Comparison of ENCODE assay signal across 10 mouse cellular contexts in genomic region chr11:113520373-113520772, GRCm38 (mm10).
DNase-seq lines count a peak whose midpoint lies in the region; ATAC-seq lines count a peak whose summit lies in the region.
"Had no signal": no experiment of that assay in that cellular context is flagged by ENCODE, and none has a peak within 500 bp of the region (broad histone marks: within the 10 kb centered on the region; RNA-seq: fewer than 3 reads in every experiment).

No protein-coding gene starts in this region.

- H3K4me3 ChIP-seq in hindbrain, embryonic 15.5 days: no peak overlapping the region

- H3K9ac ChIP-seq in hindbrain, embryonic 15.5 days: no peak overlapping the region
- H3K9ac ChIP-seq: lung, embryonic 14.5 days had no signal

- H3K27me3 ChIP-seq in hindbrain, embryonic 15.5 days: no peaks in the 10 kb centered on the region

- peak; percentile 92 for ATAC-seq in frontal cortex, adult (ENCODE audit: low TSS enrichment)
- no peak for ATAC-seq in hindbrain, embryonic 15.5 days (ENCODE audit: low FRiP score, low read depth)

- DNase-seq in frontal cortex, postnatal 25 days (ENCODE audit: low spot score in 2 of 2): no peak
- DNase-seq in right cerebral cortex, postnatal 10 days (ENCODE audit: low spot score in 2 of 2): peak; percentile 38 to 53
- no peak for DNase-seq in right cerebral cortex, postnatal 4 days
- no peak for DNase-seq in urinary bladder, postnatal 4 days (ENCODE audit: low spot score in 2 of 2)
- DNase-seq in heart, adult 11 months: no peak
- no peak for DNase-seq in heart, adult 8-10 months (ENCODE audit: low spot score)
- DNase-seq: embryo, embryonic 11 days; lung, embryonic 14.5 days had no signal

- peak overlapping the region; percentile 56; the same call in 1 of the 2 replicates for H3K27ac ChIP-seq in hindbrain, embryonic 15.5 days (replicated peaks)

- WGBS in hindbrain, embryonic 15.5 days: 43% methylated on average over 8 of the region's 8 CpGs

- no peak overlapping the region for H3K4me2 ChIP-seq in hindbrain, embryonic 15.5 days
- H3K4me2 ChIP-seq: lung, embryonic 14.5 days had no signal

- H3K36me3 ChIP-seq in hindbrain, embryonic 15.5 days: no peaks in the 10 kb centered on the region

- H3K4me1 ChIP-seq in hindbrain, embryonic 15.5 days (replicated peaks): peaks cover 35% of the 10 kb centered on the region

- H3K9me3 ChIP-seq in hindbrain, embryonic 15.5 days: no peaks in the 10 kb centered on the region

Comparison
In these comparisons a context has a peak if more than half of its experiments do, and no peak if none do; other contexts are left out.
1. DNase-seq: peak in right cerebral cortex, postnatal 10 days (2 of 2); none in frontal cortex, postnatal 25 days (0 of 2), right cerebral cortex, postnatal 4 days (single experiment), urinary bladder, postnatal 4 days (0 of 2), heart, adult 11 months (single experiment) and heart, adult 8-10 months (single experiment).